Mouse (Mus musculus) left cerebral cortex, adult 11 months (tissue): ENCODE measurements around the gene Lhcgr.
"Not testable (repeated sequence)": the region's sequence is repeated elsewhere in the genome, so short reads cannot be mapped to it uniquely, and the experiment has no call there.

ENCODE experiments used
- DNase-seq: peaks from one replicate; pipeline ENCODE4 v3.0.0; 2022; ENCODE audit warnings: low spot score

Gene Lhcgr

DNA sequence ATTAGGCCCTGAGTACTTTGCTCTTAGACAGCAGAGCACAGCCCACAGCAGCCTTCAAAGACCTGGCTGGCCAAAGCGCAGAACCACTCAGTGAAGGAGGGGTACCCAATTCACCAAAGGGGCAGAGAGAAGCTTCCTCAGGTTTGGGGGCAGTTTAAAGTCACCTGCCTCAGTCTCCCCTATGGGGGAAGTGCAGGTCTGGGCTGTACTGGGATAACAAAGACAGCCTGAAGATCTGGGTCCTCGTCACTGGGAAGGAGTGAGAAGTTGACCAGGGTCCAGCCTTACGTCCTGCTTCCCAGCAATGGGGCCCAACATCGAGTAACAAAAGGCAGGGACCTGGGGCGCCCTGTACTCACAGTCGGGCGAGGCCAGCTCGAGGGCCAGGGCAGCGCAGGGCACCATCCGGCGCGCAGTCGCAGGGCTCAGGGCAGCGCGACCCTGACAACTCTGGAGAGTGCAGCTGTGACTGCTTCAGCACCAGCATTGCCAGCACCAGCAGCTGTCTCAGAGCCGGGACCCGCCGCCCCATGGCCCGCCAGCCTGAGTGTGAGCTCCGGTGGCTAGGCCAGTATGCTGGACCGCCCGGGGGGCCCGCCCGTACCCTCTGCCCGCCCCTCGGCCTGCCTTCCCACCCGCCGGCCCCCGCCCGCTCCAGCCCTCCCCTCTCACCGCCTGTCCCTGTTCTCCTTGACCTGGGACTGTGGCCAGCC lies at the start of gene Lhcgr:
Gene Lhcgr (minus strand): TSS at position 551 of the 713 bp plus-strand sequence.
- no peak for DNase-seq

DNA sequence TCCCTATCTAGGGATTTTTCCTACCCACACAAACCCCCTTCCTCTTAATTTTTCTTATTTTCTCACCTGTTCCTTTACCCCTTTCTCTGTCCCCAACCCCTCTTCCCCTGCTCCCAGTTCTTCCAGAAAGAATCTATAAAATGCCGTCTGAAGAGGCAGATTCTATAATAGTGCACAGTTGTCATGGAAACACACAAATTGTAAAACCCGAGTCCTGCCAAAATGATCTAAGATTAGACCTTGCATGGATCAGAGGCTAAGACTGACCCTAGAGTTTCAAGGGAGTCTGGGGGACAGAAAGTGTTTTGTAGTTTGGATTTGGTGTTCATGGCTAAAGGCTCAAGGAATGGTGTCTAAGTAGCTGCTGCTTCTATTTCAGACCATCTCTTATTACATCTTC lies 25.8 kb upstream of the Lhcgr start:
- no peak for DNase-seq

DNA sequence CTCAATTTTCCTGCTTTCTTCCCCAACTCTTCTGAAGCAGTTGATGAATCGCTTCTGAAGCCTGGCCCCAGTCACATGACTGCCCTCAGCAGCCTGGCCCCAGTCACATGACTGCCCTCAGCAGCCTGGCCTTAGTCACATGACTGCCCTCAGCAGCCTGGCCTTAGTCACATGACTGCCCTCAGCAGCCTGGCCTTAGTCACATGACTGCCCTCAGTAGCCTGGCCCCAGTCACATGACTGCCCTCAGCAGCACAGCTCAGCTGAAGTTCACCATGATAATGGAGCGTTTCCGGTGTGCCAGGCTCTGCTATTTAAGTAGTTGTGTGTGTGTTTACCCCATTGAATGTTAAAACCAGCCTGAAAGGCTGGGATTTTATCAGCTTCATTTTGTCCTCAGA lies 21.2 kb upstream of the Lhcgr start:
- DNase-seq = not testable (repeated sequence)

DNA sequence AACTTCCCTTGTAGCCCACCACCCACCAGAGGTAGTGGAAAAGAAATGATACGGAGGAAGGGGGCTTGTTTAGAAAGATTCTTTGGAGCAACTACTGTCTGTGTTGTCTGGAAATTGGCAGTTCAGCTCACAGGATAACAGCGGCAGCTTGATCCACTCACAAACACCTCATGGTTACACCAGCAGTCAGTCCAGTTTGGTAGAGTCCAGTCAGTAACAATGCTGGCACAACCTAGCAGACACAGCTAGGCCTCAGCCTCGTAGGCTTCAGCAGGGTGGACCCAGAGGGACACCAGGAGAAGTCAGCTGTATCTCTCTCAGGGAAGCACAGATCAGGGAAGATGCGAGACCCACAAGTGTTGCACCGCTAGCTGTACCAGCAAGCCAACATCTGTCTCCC lies 19.0 kb upstream of the Lhcgr start:
- no peak for DNase-seq

DNA sequence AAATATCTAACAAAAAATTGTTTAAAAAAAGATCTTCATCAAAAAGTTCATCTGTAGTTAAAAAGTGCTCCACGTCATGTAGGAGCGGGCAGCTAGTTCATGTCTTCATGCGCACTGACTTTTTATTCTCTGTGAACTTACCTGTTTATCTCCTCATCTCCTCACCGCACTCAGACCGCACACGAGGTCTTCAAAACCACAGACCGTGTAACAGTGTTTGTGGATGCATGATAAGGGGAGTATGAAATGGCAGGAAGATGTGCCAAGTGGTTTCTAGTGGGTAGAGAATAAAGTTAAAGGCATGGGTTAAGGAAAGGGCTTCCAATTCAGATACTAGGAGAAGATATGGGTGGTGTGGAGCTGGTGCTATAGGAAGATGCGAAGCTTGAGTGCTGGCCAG lies 14.6 kb upstream of the Lhcgr start:
- DNase-seq = no peak

DNA sequence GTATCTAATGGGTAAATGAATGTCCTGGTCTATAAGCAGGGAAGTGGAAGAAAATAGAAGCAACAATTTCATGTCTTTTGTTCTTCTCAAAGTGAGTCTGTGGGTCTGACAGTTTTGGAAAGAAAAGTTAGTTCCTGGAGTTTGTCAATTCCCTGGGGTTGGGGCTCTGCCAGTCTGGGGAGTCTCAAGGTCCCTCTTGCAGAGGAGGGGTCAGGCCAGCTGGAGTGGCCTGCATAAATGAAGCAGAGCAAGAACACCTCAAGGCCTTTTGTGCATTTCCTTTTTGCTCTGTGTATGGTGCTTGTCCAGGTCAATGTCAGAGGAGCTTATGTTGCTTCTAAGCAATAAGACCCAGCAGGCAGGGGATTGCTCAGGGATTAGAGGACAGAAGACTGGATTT lies 11.7 kb upstream of the Lhcgr start:
- DNase-seq = no peak

DNA sequence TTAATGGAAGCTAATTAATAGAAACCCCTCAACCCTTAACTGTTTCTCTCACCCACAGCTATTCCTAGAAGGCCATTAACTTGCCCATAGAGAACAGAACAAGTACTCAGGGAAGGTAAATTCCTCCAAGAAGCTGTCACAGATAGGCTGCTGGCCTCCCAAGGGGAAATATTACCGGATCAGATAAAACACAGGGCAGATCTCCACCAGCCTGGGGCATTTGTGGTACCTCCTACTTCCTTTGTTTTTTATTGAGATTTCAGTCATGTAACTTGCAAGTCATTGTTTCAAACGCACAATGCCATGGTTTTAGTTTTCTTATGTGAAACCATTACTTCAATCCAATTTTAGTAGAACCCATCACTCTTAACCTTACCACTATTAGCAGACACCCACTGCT lies 1.1 kb downstream of the Lhcgr start:
- no peak for DNase-seq

DNA sequence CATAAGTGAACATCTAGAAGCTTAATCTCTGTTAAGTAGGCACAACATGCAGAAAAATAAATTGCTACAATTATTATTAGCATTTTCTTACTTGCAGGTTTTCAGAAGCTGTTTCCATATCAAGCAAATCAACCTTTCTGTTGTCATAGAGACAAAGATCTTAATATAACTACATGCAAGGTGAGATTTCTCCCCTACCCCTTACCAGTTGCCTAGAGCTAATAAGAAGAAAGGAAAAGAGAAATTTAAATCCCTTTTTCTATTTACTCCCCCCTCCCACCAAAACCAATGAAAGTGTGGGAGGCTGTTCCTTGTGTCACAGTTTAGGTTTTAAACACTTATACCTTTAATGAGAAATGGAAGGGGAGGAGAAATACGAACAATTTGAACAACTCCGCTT lies 3.4 kb downstream of the Lhcgr start:
- no peak for DNase-seq

DNA sequence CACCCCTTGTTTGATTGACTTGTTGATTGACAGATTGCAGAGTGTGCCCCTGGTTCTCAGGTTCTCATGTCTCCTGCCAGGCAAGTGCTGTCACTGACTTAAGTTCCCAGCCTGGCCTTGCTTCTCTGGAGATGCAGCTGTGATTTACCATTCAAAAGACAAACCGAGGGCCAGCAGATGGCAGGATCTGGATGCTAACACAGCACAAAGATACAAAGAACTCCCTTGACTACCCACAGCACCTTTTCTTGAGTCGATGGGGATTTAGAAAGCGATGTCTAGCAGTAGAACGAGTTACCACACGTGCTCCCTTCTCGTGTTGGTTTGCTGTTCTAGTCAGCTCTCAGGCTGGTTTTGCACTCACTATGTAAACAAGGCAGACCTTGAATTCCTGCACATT lies 4.9 kb downstream of the Lhcgr start:
- no peak for DNase-seq

DNA sequence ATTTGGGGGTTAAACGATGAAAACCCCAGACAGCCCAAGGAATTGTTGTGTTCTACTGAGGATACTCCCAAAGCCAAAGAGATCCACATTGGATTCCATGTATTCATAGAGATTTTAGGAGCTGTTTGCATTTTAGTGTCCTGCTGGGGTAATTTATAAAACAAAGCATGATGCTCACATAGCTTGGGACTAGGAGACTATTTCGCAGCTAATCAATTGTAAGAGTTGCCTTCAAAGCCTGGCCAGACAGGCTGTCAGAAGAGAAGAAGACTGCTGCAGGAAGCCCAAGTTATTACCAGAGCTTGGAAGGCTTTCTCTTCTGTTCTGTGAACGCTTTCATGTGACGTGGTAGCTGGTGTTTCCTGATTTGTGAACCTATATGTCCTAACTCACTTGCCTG lies 5.4 kb downstream of the Lhcgr start:
- no peak for DNase-seq

DNA sequence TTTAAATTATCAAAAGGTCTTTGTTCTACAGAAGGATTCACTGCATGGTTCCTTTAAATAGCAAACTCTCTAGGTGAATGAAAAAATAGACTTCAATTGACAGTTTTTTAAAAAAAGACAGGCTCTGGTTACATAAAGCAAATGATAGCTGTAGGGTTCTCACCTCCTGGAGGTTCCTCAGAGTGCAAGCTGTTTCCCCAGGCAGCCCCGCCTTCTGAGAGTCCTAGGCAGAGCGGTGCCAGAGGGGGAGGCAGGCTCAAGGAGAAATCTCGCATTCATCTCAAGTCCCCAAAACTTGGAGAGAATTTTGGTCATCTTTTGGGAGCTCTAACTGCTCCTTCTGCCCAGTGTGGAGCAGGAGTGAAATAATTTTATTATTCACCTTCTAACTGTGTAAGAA lies 12.6 kb downstream of the Lhcgr start:
- no peak for DNase-seq

DNA sequence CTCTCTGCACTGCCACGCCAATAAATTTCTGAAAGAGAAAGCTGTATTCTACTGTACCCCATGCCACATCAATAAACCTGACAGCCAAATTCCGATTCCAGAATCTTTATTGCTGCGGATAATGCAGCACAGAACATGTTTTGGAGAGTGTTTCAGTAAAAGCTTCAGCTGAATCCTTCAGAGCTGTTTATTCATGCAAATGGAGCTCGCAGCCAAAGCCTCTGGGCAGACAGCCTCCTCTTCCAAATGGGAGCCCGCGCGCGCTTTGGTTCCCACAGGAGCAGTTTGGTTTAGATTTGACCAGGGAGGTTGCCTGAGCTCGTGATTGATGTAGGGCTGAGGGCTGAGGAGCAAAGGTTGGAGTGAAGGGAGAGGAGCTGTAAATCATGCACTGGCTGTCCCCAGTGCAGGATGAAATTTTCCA lies 17.7 kb downstream of the Lhcgr start:
- no peak for DNase-seq

DNA sequence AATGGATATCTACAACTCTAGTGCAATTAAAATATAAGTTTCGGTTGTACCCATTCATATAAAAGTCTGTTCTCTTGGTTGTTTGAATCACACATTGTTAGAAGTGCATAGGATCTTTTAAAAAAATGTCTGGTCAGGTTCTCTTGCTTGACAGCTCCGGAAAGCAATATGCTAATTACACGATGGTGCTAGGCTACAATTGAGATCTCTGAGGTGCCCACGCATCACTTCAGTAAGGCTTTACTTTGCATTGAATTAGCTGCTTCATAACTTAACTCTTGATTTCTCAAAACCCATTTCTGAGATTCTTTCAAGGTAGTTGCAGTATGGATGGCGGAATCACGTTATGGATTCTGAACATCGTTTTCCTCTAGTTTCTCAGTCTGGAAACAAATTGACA lies 21.7 kb downstream of the Lhcgr start:
- no peak for DNase-seq

DNA sequence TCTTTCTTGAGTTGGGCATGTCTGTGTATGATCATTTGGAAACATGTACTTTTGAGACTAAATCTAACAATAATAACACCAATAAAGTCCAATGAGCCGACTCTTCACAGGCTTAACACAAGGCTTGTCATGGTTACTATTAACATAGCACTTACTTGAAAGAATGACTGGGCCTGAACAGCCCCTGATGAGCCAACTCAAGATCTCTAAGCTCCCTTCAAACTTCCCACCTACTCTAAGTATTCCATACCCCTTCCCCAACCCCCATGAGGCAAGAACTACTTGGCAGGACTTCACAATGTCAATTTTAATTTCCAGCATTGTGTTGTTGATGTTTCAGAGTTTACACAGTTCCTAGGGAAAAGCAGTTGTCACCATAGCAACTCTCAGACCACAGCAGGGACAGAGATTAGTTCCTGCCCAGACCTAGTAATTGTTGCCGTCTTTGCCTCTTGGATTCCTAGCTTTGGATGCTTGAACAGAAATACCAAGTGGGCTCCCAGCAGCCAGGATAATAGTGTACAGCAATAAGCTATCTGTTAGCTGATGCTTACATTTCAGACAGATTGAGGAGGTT lies 22.4 kb downstream of the Lhcgr start:
- DNase-seq = no peak

DNA sequence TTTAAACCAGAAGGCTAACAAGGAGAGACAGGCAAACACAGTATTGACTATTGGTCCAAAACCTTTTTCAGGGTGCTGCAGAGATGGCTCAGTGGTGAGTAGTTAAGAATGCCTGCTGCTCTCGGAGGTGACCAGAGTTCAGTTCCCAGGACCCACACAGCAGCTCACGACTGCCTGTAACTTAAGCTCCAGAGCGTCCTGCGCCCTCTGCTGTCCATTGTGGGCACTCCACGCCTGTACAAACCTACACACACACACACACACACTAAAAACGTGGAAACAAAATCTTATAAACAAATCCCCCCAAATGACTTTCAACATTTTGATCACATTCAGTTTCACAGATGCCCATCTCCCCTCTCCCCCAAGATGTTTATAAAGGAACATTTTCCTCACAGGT lies 24.9 kb downstream of the Lhcgr start:
- DNase-seq = no peak

DNA sequence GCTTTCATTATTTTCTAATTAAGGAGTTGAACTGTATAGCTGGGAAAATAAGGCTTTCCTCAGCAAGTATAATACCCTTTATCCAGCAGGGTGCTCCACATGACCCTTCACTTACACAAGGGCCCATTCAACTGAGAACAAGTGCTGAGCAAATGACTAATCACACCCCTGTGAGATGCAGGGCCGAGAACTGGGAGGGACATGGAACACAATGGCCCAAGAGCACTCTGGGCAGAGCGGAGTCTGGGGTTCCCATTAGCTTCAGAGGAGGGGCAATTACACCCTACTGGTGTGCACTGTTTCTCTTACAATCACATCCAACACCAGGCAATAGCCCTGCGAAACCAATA lies 27.7 kb downstream of the Lhcgr start:
- DNase-seq = no peak

DNA sequence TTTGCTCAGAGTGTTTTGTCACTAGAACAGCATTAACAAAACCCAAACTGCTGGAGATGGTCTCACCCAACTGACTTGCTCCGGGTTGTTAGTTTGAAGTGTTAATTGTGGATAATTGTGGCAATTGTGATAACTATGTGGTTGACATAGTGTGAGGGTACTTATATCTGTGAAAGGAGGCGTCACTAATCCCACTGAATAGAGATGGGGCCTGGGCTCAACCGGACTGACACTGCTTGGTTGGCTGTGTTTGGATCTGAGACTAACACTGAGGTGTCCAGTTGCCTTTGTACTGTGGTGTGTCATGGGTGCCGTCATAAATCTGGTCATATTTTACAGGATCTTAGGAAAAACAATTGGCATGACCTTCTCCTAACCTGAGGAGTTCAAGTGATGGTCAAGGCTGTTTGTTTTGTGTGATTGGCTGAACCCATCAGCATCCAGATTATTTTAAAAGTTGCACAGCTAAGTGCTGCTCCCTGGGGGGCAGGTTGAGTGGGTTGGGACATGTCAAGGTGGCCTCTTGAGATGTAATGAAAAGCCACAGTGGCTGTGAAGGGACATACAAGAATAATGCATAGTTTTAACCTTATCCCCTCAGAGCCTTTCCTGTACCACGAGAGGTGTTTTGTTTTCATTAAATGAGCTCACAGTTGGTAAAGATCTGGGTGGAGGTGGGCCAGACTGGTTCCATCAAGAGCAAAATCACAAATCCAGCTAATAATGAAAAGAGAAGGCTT lies 28.2 kb downstream of the Lhcgr start:
- no peak for DNase-seq

DNA sequence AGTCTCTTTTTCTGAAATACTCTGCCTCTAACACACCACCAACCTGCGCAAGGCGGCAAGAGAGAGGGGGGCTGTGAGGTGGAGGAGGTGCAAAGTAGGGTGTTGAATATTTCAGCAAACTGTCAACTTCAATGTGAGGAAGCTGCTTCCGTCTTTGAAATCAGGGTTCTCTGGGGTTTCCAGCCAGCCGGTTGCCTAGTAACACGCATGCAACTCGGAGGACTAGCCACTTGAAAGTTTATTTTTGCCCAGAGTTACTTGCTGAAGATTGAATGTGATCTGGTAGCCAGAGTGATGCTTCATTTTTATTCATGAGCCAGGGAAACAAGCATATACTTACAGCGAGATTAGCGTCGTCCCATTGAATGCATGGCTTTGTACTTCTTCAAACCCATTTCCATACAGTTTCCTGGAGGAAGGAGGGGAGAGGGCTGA lies 33.8 kb downstream of the Lhcgr start:
- DNase-seq = no peak

DNA sequence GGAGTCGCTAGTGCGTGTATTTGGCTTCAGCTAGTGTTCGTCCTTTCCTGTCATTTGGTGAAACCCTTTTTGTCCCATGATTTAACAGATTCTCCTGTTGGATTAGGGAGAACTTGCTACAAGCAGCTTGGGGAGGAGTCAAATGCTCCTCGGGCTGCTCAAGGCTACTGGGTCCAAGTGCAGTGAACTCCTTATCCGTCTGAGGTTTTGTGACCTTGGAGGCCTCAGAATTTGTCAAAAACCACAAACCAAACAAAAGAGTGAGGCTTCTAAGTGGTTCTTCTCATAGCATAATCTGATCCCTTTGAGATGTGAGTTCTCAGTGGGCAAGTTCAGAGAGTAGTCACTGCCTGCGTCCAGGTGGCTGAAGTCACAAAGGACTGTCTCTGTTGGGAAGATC lies 36.0 kb downstream of the Lhcgr start:
- DNase-seq = no peak

DNA sequence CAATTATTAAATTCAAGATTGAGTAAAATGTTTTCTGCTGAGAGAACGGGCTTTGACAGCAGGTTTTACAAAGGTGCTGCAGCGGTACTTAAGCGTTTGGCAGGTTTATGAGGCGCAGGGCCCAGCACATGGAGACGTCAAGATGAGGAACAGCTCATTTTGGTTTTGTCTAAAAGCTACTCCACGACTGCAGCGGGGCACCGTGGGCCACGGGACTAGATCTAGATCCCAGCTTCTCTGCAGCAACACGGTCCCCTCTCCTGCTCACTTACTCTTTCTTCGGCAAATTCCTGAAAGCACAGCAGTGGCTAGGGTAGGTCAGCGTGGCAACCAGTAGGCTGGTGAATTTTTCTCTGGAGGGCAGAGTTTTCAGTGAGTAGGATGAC lies 38.3 kb downstream of the Lhcgr start:
- no peak for DNase-seq

DNA sequence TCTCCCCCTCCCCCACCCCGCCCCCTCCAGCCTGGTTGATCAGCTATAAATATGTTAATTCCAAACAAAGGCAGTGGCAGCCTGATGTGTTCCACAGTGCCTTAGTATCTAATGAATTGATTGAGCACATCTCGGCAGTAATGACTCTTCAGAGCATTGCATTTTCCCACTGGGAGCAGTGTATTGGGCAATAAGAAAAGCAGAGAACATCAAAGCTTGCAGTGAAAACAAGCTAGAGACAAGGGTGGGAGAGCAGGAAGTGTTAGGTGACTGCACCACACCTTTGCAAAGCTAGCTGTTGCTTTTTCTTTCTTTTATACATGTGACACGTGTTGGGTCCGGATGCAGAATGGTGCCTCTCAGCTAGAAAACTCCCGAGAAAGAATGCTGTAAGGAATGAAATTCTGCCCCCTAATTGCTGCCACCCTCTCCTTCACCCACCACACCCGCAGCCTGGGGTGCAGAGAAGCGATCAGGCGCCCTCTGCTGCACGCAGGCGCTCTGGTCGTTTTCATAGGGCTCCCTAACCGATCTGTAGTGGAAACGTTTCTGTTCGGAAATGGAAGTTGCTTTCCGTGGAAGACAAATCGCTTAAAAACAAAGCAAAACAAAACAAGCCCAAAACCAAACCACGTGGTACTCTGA lies 38.8 kb downstream of the Lhcgr start:
- no peak for DNase-seq

DNA sequence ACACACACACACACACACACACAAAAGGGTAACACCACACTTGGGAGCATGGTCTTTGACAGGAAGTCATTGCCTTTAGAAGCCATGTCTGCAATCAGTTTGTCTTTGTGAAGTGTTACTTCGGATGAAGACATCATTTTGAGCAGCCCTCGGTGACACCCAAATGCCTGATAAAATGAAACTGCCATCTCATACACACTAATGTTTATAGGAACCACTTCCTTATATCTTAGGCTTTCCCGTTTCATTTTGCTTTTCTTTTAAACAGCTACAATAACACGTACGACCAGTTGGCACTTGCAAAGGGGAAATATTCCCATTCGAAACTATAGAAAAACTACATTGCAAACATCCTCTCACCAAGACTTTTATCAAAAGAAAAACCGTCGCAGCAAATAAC lies 42.1 kb downstream of the Lhcgr start:
- no peak for DNase-seq

DNA sequence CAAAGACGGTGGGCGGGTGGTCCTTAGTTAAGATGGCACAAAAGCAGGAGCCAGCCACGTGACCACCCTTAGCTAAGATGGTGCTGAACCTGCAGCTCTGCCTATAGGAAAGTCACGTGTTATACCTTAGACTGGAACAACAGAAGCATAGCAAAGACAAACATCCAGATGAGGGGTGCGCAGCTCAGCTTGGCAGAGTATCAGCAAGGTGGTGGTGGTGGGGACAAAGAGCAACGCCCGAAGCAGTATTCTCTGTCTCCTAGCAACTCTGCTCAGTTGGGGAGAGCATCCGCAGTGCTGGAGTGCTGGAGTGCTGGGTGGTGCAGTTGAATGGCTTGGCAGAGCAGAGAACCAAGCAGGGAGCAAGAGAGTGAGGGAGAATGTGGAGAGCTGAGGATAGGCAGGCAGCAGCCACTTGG lies 85.5 kb downstream of the Lhcgr start:
- no peak for DNase-seq
